Mouse (Mus musculus) lung, postnatal 0 days (tissue): ENCODE measurements around the gene Tmem26.
"Not testable (repeated sequence)": the region's sequence is repeated elsewhere in the genome, so short reads cannot be mapped to it uniquely, and the experiment has no call there.

ENCODE experiments used
- CTCF ChIP-seq: IDR thresholded peaks from 2 replicates; pipeline ENCODE4 v1.5.1; 2016; ENCODE audit warnings: antibody characterized with exemption, mild to moderate bottlenecking
- EP300 ChIP-seq: IDR thresholded peaks from 2 replicates; pipeline ENCODE4 v1.6.1; 2016; ENCODE audit warnings: antibody characterized with exemption, mild to moderate bottlenecking, control low read depth

DNA sequence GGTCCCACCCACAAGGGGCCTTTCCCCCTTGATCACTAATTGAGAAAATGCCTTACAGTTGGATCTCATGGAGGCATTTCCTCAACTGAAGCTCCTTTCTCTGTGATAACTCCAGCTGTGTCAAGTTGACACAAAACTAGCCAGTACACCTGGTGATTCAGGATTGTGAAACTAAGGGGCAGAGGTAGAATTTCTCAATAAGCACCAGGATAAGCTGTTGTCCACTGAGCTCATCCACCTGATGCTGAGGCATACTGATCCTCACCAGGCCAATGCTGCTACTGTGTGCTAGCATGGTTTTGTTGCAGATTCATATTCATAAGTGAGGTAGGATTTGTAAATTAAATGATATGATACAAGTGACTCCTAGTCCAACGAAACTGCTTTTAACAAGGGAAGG lies 15.5 kb downstream of the Tmem26 start:
- TF ChIP-seq CTCF, EP300: not testable (repeated sequence)
